Mouse (Mus musculus): ENCODE results near the gene Mei4. TPM values are rescaled to one million over a fixed set of nuclear protein-coding genes. Genes with fewer than 3 reads are reported as not detected.

Mei4 gene
- total RNA-seq, 1 experiment from 2014 or later = 0.41 TPM

- no peak for DNase-seq
Measured at GRCm38 (mm10) chr9:82160143-82160542, 296.7 kb downstream of the Mei4 start.

- no peak for DNase-seq
Measured at GRCm38 (mm10) chr9:82162415-82162814, 298.9 kb downstream of the Mei4 start.

- DNase-seq = peak; percentile 5
Measured at GRCm38 (mm10) chr9:82217976-82218375, 354.5 kb downstream of the Mei4 start.

GRCm38 (mm10) chr9:82247695-82248445, 384.4 kb downstream of the Mei4 start:
- peak; percentile 20 for DNase-seq

Other genes with a start within 250 kb of the Mei4 start
- 9.1 and 10.4 TPM in 2 replicates for gene Htr1b, start 229.8 kb upstream of the Mei4 start, total RNA-seq (2021)